Mouse (Mus musculus): Measurements from ENCODE around the gene Scaf8.

DNA sequence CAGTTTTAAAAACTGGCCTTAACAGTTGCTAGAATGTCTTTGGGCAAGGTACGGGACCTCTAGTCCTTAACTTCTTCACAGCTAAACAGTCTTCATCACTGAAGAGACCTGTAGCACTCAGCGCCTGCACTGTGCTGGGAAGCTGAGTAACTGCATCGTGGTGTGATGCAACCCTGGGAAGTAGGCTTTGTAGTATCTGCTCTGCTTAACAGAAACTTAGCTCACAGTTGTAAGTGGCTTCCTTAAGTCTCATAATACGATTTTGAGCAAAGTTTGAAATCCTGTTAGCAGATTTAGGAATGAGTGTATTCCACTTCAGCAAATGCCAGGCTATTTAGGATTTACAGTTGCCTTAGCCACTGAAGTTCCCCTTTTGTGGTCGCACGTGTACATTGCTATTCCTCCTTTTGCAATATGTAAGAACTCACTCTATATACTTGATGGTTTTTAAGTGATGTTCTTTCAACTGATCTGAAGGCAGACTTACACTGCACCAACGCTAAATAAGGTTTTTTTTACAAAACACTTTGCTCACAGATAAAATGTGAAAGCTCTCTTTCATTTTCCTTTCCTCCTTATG, 90.1 kb downstream of the Scaf8 start:
- TF ChIP-seq POLR2A (IDR thresholded peaks at IDR 0.05; ENCODE audit: insufficient read length, low read depth) (no peak), E2F4 (IDR thresholded peaks at IDR 0.05; ENCODE audit: insufficient read depth) (no peak), CEBPB (IDR thresholded peaks at IDR 0.05; ENCODE audit: insufficient read depth, poor library complexity, severe bottlenecking) (peak; percentile 81), SRF (IDR thresholded peaks at IDR 0.05; ENCODE audit: control insufficient read depth, insufficient read length, low read depth) (no peak), USF1 (IDR thresholded peaks at IDR 0.05; ENCODE audit: low read depth) (no peak), MAX (IDR thresholded peaks at IDR 0.05; ENCODE audit: low read depth) (no peak), TCF3 (IDR thresholded peaks at IDR 0.05; ENCODE audit: insufficient read length, low read depth) (no peak), TCF12 (IDR thresholded peaks at IDR 0.05; ENCODE audit: insufficient read depth, poor library complexity, severe bottlenecking) (no peak), MYOG (IDR thresholded peaks at IDR 0.05; ENCODE audit: control insufficient read depth in 1 of 3, insufficient read depth in 1 of 3, insufficient read length in 2 of 3, low read depth in 2 of 3) (no peak)
